Mouse (Mus musculus) bone marrow macrophage, adult 2 months (primary cell): Measurements from ENCODE around the gene Tmcc1. TPM values are rescaled to one million over a fixed set of nuclear protein-coding genes. Genes with fewer than 3 reads are reported as not detected.
A peak's percentile ranks its signal among the peaks of the same experiment; 100 is the strongest.
"Not testable (repeated sequence)": the region's sequence is repeated elsewhere in the genome, so short reads cannot be mapped to it uniquely, and the experiment has no call there.

Experiments used
- H3K27ac ChIP-seq: 2 replicates; pipeline ENCODE4 v1.5.1; 2012; ENCODE audit warnings: low read depth, low read length; ENCODE audit not compliant: insufficient read depth
- H3K4me1 ChIP-seq: 2 replicates; pipeline ENCODE4 v1.6.1; 2012; ENCODE audit warnings: low read length; ENCODE audit not compliant: control insufficient read depth, insufficient read depth
- H3K4me3 ChIP-seq: 2 replicates; pipeline ENCODE4 v1.5.1; 2012; ENCODE audit warnings: mild to moderate bottlenecking, low read length, moderate library complexity; ENCODE audit not compliant: insufficient read depth
- CTCF ChIP-seq: IDR thresholded peaks from 2 replicates; pipeline ENCODE4 v1.5.1; 2012; ENCODE audit warnings: low read depth, mild to moderate bottlenecking, low read length, moderate library complexity
- POLR2A ChIP-seq: IDR thresholded peaks from 2 replicates; pipeline ENCODE4 v1.6.1; 2012; ENCODE audit warnings: mild to moderate bottlenecking, low read depth, low read length, borderline replicate concordance
- polyA plus RNA-seq: library from polyadenylated mRNA; stranded (reverse); fragments of >200 nt; gene quantifications from 2 replicates; pipeline ENCODE4 v1.2.4, GENCODE M21; 2012; ENCODE audit not compliant: missing spikeins, insufficient read depth, insufficient read length

The Tmcc1 gene
- polyA plus RNA-seq, 1 experiment: 41.2 TPM

DNA sequence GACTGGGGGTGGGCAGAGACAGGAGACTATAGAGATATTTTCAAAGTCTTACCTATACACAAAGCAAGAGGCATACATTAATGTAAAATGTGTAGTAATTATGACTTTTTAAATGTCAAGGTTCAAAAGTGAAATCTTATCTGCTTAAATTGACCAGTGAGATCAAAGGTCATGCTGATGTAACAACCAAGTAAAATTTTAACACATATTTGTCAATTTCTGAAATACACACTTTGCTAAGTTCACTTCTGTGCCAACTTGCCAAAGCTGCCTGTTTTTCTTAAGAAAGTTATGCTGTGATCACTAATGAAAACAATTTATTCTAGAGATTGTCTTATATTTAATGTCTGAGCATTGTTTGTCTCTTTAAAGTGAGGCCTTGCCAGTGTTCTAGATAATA lies 66.7 kb downstream of the Tmcc1 start:
- TF ChIP-seq CTCF (no peak), POLR2A (no peak)
- no peak overlapping the region for H3K27ac ChIP-seq
- peaks cover 43% of the 10 kb centered on the region for H3K4me1 ChIP-seq
- no peak overlapping the region for H3K4me3 ChIP-seq

DNA sequence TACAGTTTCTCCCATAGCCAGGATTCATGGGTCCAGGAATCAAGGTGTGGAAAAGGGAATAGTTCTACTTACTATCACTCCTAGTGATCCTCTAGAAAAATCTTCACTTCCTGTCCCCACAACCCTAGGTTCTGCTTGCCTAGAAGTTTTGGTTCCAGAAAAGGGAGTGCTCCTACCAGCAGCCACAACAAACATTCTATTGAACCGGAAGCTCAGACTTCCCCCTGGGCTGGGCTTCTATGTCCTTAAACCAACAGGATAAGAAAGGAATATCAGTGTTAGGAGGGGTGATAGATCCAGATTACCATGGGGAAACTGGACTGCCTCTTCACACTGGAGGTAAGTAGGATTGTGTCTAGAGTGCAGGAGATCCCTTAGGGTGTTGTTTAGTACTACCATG lies 70.4 kb downstream of the Tmcc1 start:
- H3K4me3 ChIP-seq: peak overlapping the region; percentile 19; the same call in 1 of the 2 replicates
- TF ChIP-seq POLR2A (no peak), CTCF (no peak)
- H3K4me1 ChIP-seq: peaks cover 33% of the 10 kb centered on the region
- H3K27ac ChIP-seq: peak overlapping the region; percentile 91

DNA sequence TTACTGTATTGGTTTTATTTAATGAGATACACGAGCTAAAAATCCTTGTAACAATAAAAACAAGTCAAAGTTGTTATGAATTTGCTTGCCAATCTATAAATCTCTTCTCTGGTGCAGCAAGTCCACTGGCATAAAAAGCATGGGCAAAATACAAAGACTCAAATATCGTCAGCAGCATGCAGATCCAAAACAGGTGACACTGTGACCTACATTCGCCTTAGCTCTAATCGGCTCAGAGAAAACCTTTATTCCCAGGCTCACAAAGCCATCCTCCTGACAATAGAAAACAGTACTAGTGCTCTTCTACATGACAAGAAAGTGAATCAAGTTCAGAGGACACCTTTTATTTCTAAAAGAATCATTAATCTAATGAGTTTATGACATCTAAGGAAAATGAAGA lies 73.6 kb downstream of the Tmcc1 start:
- peaks cover 27% of the 10 kb centered on the region for H3K4me1 ChIP-seq
- H3K27ac ChIP-seq: no peak overlapping the region
- no peak overlapping the region for H3K4me3 ChIP-seq
- no peak for TF ChIP-seq CTCF
- TF ChIP-seq POLR2A: no peak

DNA sequence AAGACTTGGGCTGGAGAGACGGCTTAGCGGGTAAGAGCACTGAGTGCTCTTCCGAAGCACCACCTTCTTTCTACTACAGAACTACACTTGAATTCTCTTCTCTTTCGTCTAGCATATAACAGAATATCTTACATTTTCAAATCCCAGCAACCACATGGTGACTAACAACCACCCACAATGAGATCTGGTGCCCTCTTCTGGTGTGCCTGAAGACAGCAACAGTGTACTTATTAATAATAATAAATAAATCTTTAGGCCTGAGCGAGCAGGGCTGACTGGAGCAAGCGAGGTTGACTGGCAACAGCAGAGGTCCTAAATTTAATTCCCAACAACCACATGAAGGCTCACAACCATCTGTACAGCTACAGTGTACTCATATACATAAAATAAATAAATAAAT lies 76.7 kb downstream of the Tmcc1 start:
- not testable (repeated sequence) for H3K4me3 ChIP-seq, H3K27ac ChIP-seq, H3K4me1 ChIP-seq

DNA sequence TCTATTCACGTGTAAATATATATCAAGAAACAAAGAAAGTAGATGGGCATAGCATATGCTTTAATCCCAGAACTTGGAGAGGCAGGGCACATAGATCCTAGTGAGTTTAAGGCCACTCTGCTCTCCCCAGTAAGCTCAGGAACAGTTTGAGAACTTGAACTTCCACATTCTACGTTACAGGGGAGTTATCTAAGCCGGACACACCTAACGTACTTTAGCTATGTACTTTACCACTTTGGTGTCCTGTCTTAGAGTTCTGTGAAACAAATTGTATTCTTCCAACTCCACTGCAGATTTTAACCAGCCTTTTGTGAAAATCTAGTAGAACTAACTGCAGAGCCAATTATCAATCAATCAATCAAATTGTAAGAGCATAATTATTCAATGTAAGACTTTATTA lies 82.7 kb downstream of the Tmcc1 start:
- Histone ChIP-seq H3K27ac (no peak overlapping the region), H3K4me1 (peaks cover 6% of the 10 kb centered on the region), H3K4me3 (no peak overlapping the region)
- TF ChIP-seq POLR2A: no peak
- no peak for TF ChIP-seq CTCF

DNA sequence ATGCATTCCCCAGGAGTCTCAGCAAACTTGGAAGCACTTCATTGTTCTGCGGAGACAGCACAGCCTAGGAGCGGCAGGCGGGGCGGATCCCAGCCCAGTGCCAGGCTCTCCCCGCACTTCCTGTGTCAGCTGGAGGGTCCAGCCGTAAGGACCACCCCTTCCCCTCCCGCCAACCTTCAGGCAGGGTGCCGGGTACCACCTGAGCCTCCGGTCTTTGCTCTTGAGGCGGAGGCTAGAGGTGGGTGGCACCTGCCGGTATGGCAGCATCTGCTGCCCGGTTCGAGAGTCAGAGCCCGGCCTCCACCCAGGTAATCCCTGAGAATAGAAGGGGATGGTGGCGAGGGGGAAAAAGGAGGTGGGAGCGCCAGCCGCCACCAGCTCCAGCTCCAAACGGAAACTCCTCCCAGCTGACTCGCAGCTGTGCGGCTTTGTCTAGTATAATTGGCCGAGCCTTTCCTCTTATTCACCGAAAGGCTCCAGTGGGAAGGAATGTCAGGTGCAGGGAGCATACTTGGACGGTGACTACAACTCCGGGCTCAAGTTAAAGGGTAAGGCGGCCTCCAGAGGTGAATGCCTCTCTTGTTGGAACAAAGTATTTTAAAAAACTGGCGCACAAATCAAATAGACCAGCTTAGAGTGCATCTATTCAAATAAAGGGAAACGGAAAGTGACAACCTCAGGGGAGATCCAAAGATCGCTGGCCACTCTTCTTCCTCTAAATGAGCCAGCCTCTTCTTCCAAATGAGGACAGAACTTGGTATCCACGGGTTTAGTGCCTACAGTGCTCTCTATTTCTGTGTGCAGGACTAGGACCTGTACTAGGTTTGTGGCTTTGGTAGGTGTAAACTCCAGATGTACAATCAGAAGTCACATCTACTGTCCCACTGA lies 85.6 kb downstream of the Tmcc1 start:
- Histone ChIP-seq H3K4me1 (peaks cover 6% of the 10 kb centered on the region), H3K4me3 (peak overlapping the region; percentile 66), H3K27ac (peak overlapping the region; percentile 11; the same call in 1 of the 2 replicates)
- no peak for TF ChIP-seq POLR2A
- no peak for TF ChIP-seq CTCF

DNA sequence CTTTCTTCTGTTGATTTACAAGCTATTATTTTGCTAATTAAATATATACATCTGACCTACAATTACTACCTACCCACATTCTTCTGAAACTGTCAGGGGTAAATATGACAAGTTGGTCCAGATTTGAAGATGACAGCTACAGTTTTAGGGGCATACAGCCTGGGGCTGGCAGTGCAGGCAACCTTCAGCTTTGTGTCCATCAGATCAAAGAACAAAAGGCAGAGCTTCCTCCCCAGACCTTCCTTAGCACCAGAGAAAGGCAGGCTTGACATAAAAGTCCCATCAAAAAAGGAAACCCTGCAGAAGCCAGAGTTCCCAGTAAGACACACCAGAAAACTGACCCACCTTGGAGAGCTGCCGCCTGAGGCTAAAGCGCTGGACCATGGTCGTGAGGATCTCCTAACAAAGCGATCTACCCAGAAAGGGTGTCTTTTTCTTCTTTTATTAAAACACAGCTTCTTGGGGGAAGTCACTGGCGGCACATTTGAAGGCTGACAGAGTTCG lies 86.3 kb downstream of the Tmcc1 start:
- Histone ChIP-seq H3K4me1 (peaks cover 6% of the 10 kb centered on the region), H3K27ac (no peak overlapping the region), H3K4me3 (peak overlapping the region; percentile 66)
- TF ChIP-seq CTCF (no peak), POLR2A (no peak)

DNA sequence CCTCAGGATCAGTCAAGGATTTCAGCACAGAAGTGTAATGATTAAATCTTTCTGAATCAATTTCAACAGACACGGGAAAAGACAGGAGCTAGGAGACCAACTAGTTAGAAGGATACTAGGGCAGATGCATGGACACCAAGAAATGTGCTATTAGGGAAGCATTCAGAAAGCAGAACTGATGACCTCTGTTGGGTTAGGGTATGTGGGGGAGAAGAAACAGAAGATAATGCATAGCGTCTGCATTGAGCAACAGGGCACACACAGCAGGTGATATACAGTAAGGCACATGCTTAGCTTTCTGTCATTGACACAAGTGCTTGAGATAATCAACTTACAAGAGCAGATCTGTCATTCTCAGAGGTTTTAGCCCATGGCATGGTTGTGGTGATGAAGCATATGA lies 95.7 kb downstream of the Tmcc1 start:
- no peak for TF ChIP-seq POLR2A
- no peak for TF ChIP-seq CTCF

DNA sequence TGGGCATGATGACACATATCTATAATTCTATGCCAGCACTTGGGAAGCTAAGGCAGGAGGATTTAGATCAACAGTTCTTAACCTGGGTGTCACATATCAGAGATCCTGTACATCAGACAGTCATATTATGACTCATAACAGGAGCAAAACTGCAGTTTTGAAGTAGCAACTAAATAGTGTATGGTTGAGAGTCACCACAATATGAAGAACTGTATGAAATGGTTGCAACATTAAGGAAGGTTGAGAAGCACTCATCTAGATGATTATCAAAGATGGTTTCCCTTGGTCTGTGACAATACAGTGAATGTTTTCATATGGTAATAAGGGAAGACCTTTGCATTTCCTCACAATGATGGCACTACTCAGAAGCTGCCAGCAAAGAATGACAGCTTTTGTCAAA lies 103.9 kb downstream of the Tmcc1 start:
- H3K4me3 ChIP-seq: no peak overlapping the region
- no peak overlapping the region for H3K27ac ChIP-seq
- peaks cover 7% of the 10 kb centered on the region for H3K4me1 ChIP-seq
- no peak for TF ChIP-seq POLR2A
- TF ChIP-seq CTCF: no peak

More for the DNA sequence above, 95.7 kb downstream of the Tmcc1 start:
- Histone ChIP-seq H3K4me1 (peaks cover 6% of the 10 kb centered on the region), H3K4me3 (no peak overlapping the region), H3K27ac (no peak overlapping the region)

DNA sequence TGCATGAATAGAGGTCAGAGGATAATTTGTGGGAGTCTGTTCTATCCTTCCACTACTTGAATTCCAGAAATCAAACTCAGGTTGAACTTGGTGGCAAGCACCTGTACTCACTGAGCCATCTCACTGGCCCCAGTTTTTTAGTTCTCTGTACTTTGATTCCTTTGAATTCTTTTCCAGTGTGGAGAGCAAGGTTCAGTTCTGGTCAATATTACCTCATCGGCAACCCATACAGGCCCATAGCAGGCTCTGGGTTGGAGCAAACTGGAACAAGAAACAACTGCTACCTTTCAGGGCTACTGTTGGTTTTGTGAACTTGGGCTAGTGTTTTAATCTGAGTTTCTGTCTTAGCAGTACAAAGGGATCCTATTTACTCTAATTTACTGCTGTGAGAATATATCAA lies 107.2 kb downstream of the Tmcc1 start:
- Histone ChIP-seq H3K27ac (no peak overlapping the region), H3K4me1 (peaks cover 6% of the 10 kb centered on the region; the same call in 1 of the 2 replicates), H3K4me3 (no peak overlapping the region)
- TF ChIP-seq POLR2A (no peak), CTCF (no peak)
